Mouse (Mus musculus) gastrocnemius, adult 2 months (tissue): ENCODE measurements around the gene Bach2. TPM values are rescaled to one million over a fixed set of nuclear protein-coding genes. Genes with fewer than 3 reads are reported as not detected.

ENCODE experiments used
- DNase-seq: peaks from one replicate; pipeline ENCODE4 v3.0.0; 2022
- H3K27ac ChIP-seq: fragments of 200-600 bp; 2 replicates; pipeline ENCODE4 v1.8.1; 2022; ENCODE audit warnings: mild to moderate bottlenecking
- H3K4me3 ChIP-seq: fragments of 200-600 bp; 2 replicates; pipeline ENCODE4 v1.8.1; 2022; ENCODE audit warnings: mild to moderate bottlenecking, moderate library complexity
- CTCF ChIP-seq: fragments of 200-600 bp; IDR thresholded peaks from 2 replicates; pipeline ENCODE4 v1.8.1; 2022; ENCODE audit warnings: antibody characterized with exemption, mild to moderate bottlenecking, moderate library complexity
- intact Hi-C: fragments of 180-260 bp; cut with DNase I; formaldehyde crosslinking; loops from one replicate; pipeline ENCODE4 v1.15.1; 2025
- long read RNA-seq, 2 experiments: library from polyadenylated mRNA; stranded (forward); transcript quantifications; one replicate each; pipeline ENCODE4 v2.0.0; 2021
- total RNA-seq, 2 experiments: library from RNA; stranded (reverse); gene quantifications; 2 replicates each; pipeline ENCODE4 v1.2.3; 2021

Gene Bach2
- total RNA-seq = 1 to 10 TPM; 2.3 to 4.3 TPM
- long read RNA-seq, experiment 1 = 0 reads
- long read RNA-seq, experiment 2 = 0 reads

DNA sequence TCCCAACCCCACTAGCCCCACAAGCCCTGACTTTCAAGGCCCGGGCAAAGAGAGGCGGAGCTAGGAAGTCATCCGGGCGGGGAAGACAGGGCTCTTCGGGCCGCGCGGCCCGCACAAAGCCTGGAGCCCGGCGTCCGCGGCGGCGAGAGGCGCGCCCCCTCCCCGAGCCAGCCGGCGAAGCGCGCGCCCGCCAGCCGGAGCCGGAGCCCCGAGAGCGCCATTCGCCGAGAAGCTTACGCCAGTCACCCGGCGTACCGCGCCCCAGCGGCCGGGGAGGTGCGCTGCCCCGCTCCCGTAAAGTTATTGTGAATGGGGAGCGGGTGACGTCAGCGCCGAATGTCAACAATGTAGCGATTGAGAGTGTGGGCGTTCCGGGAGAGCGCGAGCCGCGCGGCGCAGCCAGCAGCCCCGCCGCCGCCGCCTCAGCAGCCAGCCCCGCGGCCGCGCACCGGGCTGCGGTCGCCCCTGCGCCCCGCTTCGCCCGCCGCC, at the start of gene Bach2:
Gene Bach2 (plus strand): TSS at position 439 of the 489 bp plus-strand sequence.
- Histone ChIP-seq H3K4me3 (peak within 1 kb of the TSS; percentile 97), H3K27ac (peak within 1 kb of the TSS; percentile 94)
- TF ChIP-seq CTCF = peak; percentile 39
- intact Hi-C loops = loop anchor here (5.0 kb wide), 1 partner anchor 149 kb away; no protein-coding TSS in a partner anchor
- peak; percentile 89 for DNase-seq

DNA sequence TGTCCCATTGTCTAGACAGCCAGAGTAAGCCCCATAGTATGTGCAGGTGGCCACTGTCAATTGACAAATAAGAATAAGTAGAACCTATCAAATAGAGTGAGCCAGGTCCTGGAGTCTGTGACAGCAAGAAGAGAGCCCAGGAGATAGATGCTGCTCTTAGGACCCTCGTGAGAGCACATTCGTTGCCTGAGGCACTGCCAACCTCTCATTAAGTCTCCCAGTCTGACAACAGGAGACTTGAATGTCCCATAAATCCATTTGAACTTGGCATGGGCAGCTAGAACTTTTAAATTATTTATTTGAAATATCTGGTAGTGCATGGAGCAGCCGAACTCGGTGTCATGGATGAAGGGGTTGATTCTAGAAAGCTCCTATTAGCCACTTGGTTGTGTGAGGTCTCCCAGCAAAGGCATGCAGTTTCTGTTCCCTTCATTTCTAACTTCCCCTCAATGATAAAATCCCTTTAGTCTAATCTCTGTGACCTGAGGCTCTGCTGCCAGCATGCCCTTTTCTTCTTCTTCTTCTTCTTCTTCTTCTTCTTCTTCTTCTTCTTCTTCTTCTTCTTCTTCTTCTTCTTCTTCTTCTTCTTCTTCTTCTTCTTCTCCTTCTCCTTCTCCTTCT, 49.1 kb upstream of the Bach2 start:
- Histone ChIP-seq H3K27ac (no peak overlapping the region), H3K4me3 (no peak overlapping the region)
- DNase-seq = no peak
- intact Hi-C loops = no loop called here
- TF ChIP-seq CTCF = no peak

DNA sequence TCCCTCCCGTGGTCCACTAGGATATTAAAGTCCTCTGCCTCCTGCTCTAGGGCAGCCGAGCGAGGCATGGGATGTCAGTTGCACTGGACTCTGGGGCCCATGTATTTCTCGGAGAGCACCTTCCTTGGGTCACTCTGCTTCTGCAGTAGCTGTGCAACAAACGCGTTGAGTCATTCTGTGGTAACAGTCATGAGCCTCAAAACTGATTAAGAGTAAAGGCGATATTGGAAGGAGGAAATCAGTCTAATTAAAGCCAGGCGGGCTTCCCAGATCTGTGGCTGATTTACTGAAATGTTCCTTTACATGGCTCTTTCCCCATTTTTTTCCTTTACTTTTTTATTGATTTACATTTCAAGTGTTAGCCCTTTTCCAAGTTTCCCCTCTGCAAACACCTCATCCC, 48.1 kb upstream of the Bach2 start:
- no peak overlapping the region for H3K27ac ChIP-seq

DNA sequence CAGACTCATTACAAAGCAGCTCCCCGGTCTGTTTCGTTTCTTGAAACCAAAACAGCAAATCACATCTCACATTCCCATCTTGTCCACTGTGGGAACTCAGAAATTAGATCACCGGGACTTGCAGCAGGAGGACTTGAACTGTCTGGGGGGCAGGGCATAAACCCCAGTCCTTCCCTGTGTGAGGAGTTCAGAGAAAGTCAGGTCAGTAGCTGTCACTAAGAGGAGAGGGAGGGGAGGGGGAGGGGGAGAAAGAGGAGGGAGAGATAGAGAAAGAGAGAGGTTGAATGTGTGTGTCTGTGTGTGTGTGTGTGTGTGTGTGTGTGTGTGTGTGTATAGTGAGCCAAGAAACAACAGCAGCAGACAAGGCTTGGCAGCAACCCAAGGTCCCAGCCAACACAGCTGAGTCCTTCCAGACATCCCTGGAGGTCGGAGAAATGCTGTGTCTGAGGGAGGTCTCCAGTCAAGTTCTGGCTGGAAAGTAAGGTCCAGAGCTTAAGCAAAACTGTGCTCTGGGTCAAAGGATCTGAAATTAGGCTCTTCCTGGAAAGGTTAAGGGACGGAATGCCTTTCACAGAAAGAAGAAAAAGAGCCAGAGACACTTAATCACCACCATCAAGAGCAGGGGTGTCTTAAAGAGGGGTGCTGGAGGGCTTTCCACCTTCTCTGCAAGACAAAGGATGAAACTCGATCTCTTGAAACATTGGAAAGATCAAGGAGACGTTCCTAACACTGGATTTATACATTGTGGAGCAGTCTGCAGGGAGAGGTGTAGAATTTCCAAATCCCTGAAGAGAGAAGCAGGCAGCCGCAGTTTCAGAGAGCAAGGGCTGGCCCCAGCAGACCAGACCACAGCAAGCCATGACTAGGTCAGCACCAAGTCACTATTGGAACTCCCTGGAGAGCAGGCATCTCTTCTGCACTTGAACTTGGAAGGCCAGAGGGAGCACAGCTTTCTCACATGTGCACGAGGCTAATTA, 42.4 kb upstream of the Bach2 start:
- no peak overlapping the region for H3K27ac ChIP-seq
- no peak for TF ChIP-seq CTCF
- no peak overlapping the region for H3K4me3 ChIP-seq
- intact Hi-C loops = no loop called here
- peak; percentile 72 for DNase-seq

More for the DNA sequence above, 48.1 kb upstream of the Bach2 start:
- intact Hi-C loops = no loop called here
- no peak for TF ChIP-seq CTCF
- H3K4me3 ChIP-seq = no peak overlapping the region
- DNase-seq = no peak

DNA sequence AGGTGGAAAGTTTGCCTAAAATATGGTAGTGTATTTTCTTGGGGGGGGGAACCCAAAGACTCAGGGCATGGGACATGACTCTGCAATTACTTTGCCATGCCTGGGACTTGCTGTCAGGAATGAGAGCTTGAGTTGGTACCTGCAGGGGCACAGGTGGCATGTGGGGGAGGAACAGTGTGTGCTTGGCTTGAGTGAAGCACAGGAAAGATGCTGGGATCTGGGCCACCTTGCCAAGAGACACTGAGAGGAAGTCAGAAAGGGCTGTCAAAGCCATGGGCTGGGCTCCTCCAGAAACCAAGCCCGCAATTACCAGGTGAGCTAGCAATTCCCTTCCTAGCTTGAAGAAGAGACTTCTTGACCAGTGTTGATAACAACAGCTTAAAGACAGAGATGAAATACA, 40.6 kb upstream of the Bach2 start:
- no peak overlapping the region for H3K27ac ChIP-seq
- no peak for TF ChIP-seq CTCF
- DNase-seq = no peak
- intact Hi-C loops = no loop called here
- no peak overlapping the region for H3K4me3 ChIP-seq

DNA sequence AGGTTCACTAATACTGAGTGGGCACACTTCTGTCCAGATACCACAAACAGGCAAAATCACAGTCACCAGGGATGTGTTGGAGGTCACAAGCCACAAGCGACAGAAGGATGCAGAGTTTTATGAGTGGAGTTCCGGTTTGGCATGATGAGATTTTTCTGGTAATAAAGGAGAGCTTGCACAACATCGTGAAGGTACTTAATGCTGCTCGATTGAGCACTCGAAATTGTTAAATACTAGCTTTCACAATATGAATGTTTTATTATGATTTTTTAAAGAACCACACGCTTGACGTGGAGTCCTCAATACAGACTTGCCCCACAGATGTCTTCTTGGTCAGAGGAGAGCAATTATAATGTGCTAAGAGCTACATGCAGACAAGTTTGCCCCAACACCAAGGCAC, 40.0 kb upstream of the Bach2 start:
- intact Hi-C loops = no loop called here
- TF ChIP-seq CTCF = no peak
- no peak overlapping the region for H3K27ac ChIP-seq
- no peak overlapping the region for H3K4me3 ChIP-seq
- DNase-seq = no peak

DNA sequence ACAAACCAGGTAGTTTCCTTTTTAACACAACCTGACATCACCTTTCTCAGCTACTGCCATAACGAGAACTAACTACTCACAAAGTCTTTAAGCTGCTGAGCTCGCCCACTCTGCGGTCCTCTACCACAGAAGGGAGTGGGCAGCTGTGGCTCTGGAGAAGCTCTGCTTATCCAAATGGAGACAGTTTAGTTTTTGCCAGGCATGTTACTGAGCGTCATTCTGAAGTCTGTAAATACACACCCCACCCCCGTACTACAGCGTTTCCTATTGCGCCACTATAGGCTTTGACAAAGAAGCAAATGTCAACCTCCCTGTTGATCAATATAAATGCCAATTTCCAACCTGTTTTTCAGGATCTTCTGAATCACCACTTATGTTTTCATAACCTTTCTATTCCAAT, 39.4 kb upstream of the Bach2 start:
- no peak for DNase-seq
- intact Hi-C loops = no loop called here
- Histone ChIP-seq H3K27ac (no peak overlapping the region), H3K4me3 (no peak overlapping the region)
- TF ChIP-seq CTCF = no peak

DNA sequence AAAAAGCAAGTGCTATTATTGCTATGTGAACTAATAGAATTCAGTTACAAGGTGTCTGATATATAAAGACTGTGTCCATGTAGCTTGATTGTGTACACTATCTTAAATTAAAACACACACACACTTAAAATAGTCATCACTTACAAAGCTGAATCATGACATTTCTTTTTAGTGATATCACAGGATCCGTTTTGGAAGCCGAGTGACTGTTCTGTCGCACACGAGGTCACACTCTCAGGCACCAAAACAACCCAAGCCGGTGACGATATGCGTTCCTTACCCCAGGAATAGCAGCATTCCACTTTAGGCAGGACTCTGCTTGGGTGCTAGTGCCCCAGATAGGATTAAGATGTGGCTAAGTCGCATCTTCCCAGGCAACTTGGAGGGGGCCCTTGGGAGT, 37.5 kb upstream of the Bach2 start:
- TF ChIP-seq CTCF = no peak
- no peak for DNase-seq
- no peak overlapping the region for H3K4me3 ChIP-seq
- intact Hi-C loops = no loop called here
- no peak overlapping the region for H3K27ac ChIP-seq

DNA sequence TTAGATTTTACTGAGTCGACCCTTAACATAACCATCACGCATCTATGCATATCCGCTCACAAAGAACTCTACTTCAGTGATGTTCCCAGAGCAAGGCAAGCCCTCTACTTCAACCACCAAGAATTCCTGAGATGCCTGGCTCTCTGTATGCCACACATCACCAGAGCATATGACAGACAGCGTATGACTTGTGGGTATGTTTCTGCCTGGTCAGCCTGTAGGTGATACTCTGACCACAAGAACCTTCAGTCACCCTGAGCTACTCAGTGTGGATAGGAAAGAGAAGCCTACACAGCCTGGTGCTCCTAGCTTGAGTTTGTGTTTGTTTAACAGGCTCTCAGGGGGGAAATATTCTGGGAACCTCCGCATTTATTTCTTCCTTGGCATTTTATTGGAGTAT, 36.2 kb upstream of the Bach2 start:
- no peak for TF ChIP-seq CTCF
- no peak overlapping the region for H3K4me3 ChIP-seq
- no peak overlapping the region for H3K27ac ChIP-seq
- no peak for DNase-seq
- intact Hi-C loops = no loop called here

DNA sequence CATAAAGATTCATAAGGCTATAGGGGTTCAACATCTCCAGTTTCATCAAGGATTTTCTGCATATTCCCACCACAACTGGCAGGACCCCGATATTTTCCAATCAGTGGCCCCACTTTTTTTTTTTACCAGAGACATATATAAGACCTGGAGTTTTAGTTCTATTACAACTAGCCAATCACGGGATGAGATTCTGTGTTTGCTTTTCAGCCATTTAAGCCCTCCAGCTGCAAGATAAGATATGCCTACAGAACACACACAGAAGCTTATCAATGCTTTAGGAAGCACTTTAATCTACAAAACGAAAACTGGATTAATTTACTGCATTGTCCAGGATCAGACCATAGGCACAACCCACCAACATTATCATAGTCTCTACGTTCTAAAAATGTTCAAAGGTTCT, 33.8 kb upstream of the Bach2 start:
- Histone ChIP-seq H3K27ac (no peak overlapping the region), H3K4me3 (no peak overlapping the region)
- intact Hi-C loops = no loop called here
- no peak for DNase-seq
- TF ChIP-seq CTCF = no peak

DNA sequence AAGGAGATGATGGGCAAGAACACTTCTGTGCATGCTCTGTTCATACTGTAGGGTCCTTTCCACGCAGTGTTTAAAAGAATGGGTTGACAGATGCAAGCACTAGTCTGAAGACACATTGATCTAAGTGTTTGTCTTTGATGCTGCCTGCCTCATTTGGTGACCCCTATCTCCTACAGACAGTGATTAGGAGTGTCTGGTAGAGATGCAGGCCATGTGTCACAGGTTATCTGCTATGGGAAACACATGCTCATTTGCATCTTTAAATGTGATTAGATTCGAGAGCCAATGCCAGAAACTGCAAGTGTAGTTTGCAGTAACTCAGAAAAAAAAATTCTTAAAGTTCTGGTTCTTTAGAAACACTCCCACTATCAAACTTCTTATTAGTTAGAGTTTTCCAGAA, 32.8 kb upstream of the Bach2 start:
- H3K27ac ChIP-seq = no peak overlapping the region
- no peak for DNase-seq
- intact Hi-C loops = no loop called here
- TF ChIP-seq CTCF = no peak
- H3K4me3 ChIP-seq = no peak overlapping the region

DNA sequence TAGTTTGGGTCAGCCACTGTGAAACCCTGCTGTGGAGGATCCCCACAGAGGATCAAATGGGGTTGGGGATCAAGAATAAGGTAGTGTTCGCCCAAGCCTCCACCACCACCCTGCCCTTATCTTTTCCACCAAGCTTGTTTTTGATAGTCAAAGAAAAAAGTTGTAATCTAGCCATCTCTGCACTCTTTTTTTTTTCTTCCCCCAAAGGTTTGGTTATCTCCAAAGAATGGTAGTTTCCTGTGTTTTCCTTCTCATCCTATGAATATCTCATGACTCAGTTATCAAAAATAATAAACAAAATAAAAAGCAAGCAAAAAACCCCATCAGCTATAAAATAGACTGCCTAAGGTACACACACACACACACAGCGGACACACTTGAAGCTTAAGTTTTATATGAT, 28.6 kb upstream of the Bach2 start:
- no peak for DNase-seq
- intact Hi-C loops = no loop called here
- no peak for TF ChIP-seq CTCF
- H3K4me3 ChIP-seq = no peak overlapping the region
- H3K27ac ChIP-seq = no peak overlapping the region
